Mouse (Mus musculus): ENCODE results near the gene Ski. TPM values are rescaled to one million over a fixed set of nuclear protein-coding genes. Genes with fewer than 3 reads are reported as not detected.

Gene Ski
- polyA plus RNA-seq, 1 experiment from 2014 or later, result 12.3 TPM

DNA sequence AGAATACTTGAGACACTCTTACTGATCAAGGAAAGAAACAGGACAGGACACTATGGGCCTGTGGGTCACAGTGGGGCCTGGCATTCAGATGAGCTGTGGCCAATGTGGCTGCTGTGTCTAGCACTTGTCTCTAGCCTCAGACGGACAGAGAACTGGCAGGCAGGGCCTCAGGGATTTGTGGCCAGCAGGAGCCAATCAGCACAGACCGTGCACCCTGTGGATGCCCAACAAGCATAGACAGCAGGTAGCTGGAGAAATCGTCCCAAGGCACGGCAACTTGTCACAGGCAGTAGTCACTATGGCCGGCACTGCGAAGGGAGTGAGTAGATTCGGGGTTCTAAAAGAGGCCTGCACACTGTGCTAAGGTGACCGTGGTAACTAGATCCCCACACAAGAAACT, 58.7 kb downstream of the Ski start:
- 46% methylated on average over 8 of the region's 8 CpGs for WGBS

DNA sequence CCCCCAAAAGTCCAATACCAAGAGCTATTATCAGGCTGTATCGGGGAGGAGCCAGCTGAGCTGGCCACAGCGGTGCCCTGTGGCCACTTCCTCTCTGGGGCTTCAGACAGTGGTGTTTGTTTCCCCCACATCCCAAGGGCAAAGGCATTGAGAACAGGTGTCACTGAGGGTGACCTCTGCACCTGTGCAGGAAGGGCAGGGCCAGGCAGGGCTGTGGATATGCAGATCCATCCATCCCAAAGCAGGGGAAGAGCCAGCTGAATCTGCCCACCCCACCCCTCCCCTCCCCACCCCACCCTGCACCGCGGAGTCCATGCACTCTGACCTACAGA, 59.1 kb downstream of the Ski start:
- Histone ChIP-seq H3K4me1 (peaks cover 41% of the 10 kb centered on the region), H3K27me3 (replicated peaks) (no peaks in the 10 kb centered on the region), H3K9ac (no peak overlapping the region), H3K4me2 (replicated peaks) (peak overlapping the region; percentile 27), H3K4me3 (no peak overlapping the region), H3K36me3 (peaks cover 15% of the 10 kb centered on the region), H3K9me3 (no peaks in the 10 kb centered on the region), H3K27ac (no peak overlapping the region)
- ATAC-seq (ENCODE audit: low FRiP score, low read depth), result 0 out of 2 replicates have a peak, but pooled peaks have one; percentile 26
- WGBS, result 64% methylated on average over 4 of the region's 4 CpGs

More for the DNA sequence above, 58.7 kb downstream of the Ski start:
- Histone ChIP-seq H3K4me3 (no peak overlapping the region), H3K9me3 (no peaks in the 10 kb centered on the region), H3K9ac (no peak overlapping the region), H3K27ac (no peak overlapping the region), H3K4me2 (replicated peaks) (no peak overlapping the region), H3K36me3 (peaks cover 11% of the 10 kb centered on the region), H3K4me1 (peaks cover 41% of the 10 kb centered on the region), H3K27me3 (replicated peaks) (no peaks in the 10 kb centered on the region)
- ATAC-seq (ENCODE audit: low FRiP score, low read depth), result 0 out of 2 replicates have a peak, but pooled peaks have one; percentile 9

DNA sequence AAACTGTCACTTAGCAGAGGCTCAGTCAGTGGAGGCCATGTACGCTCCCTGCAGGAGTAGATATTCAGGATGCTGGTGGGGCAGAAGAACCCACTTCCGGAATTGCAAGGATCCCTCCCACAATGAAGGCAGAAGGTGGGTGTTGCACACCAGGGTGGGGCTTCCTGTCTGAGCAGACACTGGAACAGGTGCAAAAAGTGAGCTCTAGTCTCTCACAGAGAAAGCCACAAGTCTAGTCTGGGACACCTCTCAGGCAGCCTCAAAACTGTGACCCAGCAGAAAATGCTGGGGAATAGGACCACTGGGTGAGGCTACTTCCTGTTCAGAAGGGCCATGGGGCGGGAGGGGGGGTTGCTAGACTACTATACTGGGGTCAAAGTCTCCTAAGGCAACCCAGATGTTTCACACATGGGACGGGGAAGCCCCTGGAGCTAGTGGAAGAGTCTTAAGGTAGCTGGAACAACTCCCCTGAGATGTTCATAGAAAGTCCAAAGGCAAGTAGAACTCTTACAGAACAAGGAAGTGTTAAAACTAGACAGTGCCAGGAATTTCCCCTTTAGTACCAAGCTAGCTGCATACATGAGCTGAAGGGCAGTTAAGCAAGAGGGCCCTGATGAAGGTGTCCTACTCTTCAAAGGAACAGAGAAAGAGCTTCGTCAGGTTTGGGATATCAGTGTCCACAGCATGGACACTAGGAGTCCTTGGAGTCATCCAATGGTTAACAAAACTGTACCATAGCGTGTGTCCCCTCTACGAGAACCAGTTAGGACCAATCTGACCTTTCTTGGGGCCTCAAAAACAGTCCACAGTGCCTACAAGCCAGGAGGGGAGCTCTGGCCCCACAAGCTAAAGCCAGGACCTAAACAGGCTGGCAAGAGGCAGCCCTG, 59.7 kb downstream of the Ski start:
- Histone ChIP-seq H3K4me2 (replicated peaks) (peak overlapping the region; percentile 27), H3K27ac (no peak overlapping the region), H3K9ac (no peak overlapping the region), H3K36me3 (peaks cover 21% of the 10 kb centered on the region), H3K4me1 (peaks cover 41% of the 10 kb centered on the region), H3K4me3 (no peak overlapping the region), H3K9me3 (no peaks in the 10 kb centered on the region), H3K27me3 (replicated peaks) (no peaks in the 10 kb centered on the region)
- 76% methylated on average over 7 of the region's 7 CpGs for WGBS
- ATAC-seq (ENCODE audit: low FRiP score, low read depth), result no peak

DNA sequence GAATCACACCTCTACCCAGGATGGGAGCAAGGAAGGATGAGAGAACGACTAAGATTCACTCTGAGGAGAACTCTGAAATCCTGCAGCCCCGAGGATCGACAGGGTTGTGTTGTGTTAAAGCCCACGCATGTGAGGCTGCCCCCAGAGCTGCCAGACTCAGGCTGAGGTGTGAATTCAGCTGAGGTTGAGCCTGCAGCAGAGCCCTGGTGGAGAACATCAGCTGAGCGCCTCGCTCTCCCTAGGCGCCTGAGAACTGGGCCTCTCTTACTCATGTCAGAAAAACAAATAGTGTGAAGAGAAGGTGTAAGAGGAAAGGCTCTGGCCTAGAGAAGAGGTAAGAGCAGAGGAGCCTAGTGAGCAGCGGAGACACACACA, 63.9 kb downstream of the Ski start:
- no peak overlapping the region for H3K4me2 ChIP-seq (replicated peaks)
- H3K9ac ChIP-seq, result no peak overlapping the region
- H3K9me3 ChIP-seq, result no peaks in the 10 kb centered on the region
- no peak overlapping the region for H3K27ac ChIP-seq
- WGBS, result 84% methylated on average over 8 of the region's 8 CpGs
- no peak for ATAC-seq (ENCODE audit: low FRiP score, low read depth)
- peaks cover 28% of the 10 kb centered on the region for H3K4me1 ChIP-seq
- H3K27me3 ChIP-seq (replicated peaks), result no peaks in the 10 kb centered on the region
- H3K4me3 ChIP-seq, result no peak overlapping the region
- peaks cover 47% of the 10 kb centered on the region for H3K36me3 ChIP-seq

DNA sequence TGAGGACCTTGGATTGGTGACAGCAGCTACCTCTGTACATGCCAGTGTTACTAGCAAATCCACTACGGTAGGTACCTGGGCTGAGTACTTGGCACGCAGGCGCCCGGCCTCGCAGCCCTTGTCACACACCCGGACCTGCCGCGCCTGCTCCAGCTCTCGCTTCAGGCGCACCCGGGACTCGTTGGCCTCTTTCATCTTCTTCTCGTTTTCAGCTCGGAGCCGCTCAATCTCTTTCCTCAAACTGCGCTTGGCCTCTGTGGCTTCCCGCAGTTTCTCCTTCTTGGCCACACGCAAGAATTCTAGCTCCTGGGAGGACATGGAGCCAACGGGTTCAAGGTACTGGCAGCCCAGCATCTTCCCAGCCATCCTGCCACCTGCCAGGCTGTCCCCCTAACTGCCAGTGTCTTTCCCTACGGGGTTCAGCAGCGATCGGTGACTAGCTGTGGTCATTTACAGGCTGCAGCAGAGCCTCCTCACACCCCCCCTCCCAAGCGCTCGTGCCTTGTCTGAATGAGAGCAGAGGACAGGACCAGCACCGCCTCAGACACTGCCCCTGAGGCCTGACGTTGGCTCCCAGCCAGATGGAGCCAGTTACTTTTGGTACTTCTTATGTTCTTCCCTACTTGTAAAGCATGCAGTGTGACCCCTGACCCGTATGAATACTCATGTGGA, 64.4 kb downstream of the Ski start:
- ATAC-seq (ENCODE audit: low FRiP score, low read depth), result no peak

DNA sequence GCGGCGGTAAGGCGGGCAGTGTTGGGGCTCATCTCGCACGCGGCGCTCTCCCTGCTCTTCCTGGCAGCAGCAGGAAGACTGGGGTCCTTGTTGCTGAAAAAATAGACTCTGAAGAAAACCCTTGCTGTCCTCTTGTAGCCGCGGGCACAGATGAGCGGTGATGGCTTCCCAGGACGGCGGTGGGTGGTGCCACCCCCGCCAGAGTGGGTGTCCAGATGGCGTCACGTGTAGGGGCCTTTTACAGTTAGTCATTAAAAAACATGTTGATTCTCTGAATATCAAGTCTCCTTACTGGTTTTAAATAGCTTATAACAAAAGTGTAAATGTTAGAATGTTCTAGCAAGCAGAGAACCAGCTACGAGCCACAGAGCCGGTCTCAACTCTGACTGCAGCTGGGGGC, 65.7 kb downstream of the Ski start:
- Histone ChIP-seq H3K4me3 (no peak overlapping the region), H3K4me2 (replicated peaks) (no peak overlapping the region), H3K4me1 (peaks cover 14% of the 10 kb centered on the region), H3K9me3 (no peaks in the 10 kb centered on the region), H3K36me3 (peaks cover 47% of the 10 kb centered on the region), H3K9ac (no peak overlapping the region), H3K27ac (no peak overlapping the region), H3K27me3 (replicated peaks) (no peaks in the 10 kb centered on the region)
- no peak for ATAC-seq (ENCODE audit: low FRiP score, low read depth)
- 94% methylated on average over 17 of the region's 17 CpGs for WGBS

More for the DNA sequence above, 64.4 kb downstream of the Ski start:
- WGBS, result 88% methylated on average over 27 of the region's 27 CpGs
- H3K27ac ChIP-seq, result no peak overlapping the region
- peaks cover 47% of the 10 kb centered on the region for H3K36me3 ChIP-seq
- H3K9ac ChIP-seq, result no peak overlapping the region
- no peak overlapping the region for H3K4me3 ChIP-seq
- H3K4me1 ChIP-seq, result peaks cover 22% of the 10 kb centered on the region
- no peak overlapping the region for H3K4me2 ChIP-seq (replicated peaks)
- H3K27me3 ChIP-seq (replicated peaks), result no peaks in the 10 kb centered on the region
- H3K9me3 ChIP-seq, result no peaks in the 10 kb centered on the region

DNA sequence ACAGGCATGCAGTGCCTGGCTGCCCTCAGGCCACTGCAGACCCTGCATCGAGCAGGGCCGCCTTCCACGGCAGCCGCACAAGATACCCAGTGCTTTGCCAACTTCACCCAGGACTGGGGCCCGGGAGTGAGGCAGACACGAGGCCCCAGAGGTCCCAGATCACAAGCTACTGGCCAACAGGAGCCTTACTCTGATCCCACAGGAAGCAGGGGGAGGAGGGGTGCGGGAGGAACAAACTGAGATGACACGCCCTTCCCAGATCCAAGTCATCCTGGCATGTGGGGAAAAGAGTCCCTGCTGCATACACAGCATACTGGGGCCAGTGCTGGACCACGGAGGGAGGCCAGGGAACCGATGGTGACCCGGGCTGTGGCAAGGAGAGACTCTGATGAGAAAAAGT, 67.4 kb downstream of the Ski start:
- H3K9ac ChIP-seq, result no peak overlapping the region
- no peaks in the 10 kb centered on the region for H3K27me3 ChIP-seq (replicated peaks)
- ATAC-seq (ENCODE audit: low FRiP score, low read depth), result no peak
- no peak overlapping the region for H3K4me2 ChIP-seq (replicated peaks)
- H3K27ac ChIP-seq, result no peak overlapping the region
- 76% methylated on average over 11 of the region's 11 CpGs for WGBS
- H3K9me3 ChIP-seq, result no peaks in the 10 kb centered on the region
- peaks cover 22% of the 10 kb centered on the region for H3K4me1 ChIP-seq
- H3K4me3 ChIP-seq, result no peak overlapping the region
- peaks cover 47% of the 10 kb centered on the region for H3K36me3 ChIP-seq

DNA sequence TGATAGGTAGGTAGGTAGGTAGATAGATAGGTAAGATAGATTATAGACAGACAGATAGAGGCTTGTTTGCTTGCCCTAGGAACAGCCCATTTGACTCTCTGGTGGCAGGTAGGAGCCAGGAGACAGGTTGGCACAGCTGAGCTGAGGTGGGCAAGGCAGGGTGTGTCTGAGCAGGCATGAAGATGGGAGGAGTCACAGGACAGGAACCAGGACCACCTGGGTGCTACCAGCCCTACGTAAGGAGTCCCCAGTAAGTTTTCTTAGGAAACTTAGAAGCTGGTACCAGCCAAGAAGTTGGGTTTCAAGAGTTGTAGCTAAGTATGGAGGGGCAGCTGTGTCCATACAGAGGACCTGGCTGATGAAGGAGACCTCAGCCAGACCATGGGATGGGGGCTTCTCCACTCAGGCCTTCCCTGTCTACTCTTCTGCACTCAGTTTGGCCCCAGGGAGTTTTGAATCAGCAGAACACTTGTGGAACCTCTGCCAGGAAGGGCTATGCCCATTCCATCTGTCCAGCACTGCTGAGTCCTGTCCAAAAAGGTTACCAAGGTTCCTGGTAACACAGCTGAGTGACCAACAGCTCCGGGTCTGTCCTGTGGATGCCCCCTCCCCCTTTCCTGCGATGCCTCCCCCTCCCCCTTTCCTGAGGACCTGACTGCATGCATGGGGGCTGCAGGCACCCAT, 68.9 kb downstream of the Ski start:
- Histone ChIP-seq H3K27me3 (replicated peaks) (no peaks in the 10 kb centered on the region), H3K9ac (no peak overlapping the region)
- WGBS, result 81% methylated on average over 3 of the region's 3 CpGs

DNA sequence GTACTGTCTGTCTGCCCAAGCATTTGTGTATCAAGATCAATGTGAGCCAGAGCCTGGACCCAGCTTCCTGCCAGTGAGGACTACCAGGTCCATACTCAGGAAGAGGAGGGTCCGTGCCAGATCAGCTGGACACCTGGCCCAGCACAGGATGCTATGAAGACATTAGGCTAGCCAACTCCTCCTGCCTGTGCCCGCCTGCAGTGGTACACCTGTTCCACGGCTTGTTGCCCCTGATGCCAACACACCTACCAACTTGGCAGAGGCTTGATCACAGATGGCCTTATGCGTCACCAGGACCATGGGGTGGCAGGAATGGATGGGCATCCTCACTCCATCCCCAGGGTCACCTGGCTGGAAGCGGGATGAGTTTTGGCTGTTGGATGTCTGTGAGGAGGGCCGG, 69.9 kb downstream of the Ski start:
- WGBS, result 95% methylated on average over 6 of the region's 6 CpGs
- no peak overlapping the region for H3K9ac ChIP-seq
- no peaks in the 10 kb centered on the region for H3K9me3 ChIP-seq
- H3K27me3 ChIP-seq (replicated peaks), result no peaks in the 10 kb centered on the region
- no peak overlapping the region for H3K4me2 ChIP-seq (replicated peaks)
- ATAC-seq (ENCODE audit: low FRiP score, low read depth), result no peak
- no peak overlapping the region for H3K4me3 ChIP-seq
- peaks cover 24% of the 10 kb centered on the region for H3K36me3 ChIP-seq
- peaks cover 24% of the 10 kb centered on the region for H3K4me1 ChIP-seq
- H3K27ac ChIP-seq, result no peak overlapping the region

More for the DNA sequence above, 68.9 kb downstream of the Ski start:
- no peak overlapping the region for H3K4me2 ChIP-seq (replicated peaks)
- no peak overlapping the region for H3K27ac ChIP-seq
- ATAC-seq (ENCODE audit: low FRiP score, low read depth), result no peak
- H3K4me1 ChIP-seq, result peaks cover 24% of the 10 kb centered on the region
- no peaks in the 10 kb centered on the region for H3K9me3 ChIP-seq
- no peak overlapping the region for H3K4me3 ChIP-seq
- H3K36me3 ChIP-seq, result peaks cover 35% of the 10 kb centered on the region

DNA sequence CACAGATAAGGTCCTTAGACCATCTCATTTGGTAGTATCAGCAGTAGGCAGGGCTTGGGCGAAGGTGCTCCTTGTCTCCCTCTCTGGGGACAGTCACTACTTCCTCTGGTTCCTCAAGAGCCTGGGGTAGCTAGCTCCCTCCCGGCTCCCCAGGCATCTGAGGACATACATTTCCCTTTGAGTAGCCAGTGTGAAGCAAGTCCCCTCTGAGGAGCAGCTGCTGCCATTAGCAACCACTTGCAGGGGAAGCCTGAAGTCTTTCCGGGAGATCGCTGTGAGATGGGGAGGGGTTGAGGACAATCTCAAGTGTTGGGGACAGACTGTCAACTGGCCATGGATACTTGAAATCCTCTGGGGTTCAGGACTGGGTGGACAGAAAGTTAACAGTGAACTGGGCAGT, 70.5 kb downstream of the Ski start:
- Histone ChIP-seq H3K27ac (no peak overlapping the region), H3K9ac (no peak overlapping the region), H3K36me3 (peaks cover 18% of the 10 kb centered on the region), H3K27me3 (replicated peaks) (no peaks in the 10 kb centered on the region), H3K4me3 (no peak overlapping the region), H3K4me1 (peaks cover 24% of the 10 kb centered on the region), H3K4me2 (replicated peaks) (no peak overlapping the region; the same call in 1 of the 2 replicates), H3K9me3 (no peaks in the 10 kb centered on the region)
- no peak for ATAC-seq (ENCODE audit: low FRiP score, low read depth)
- 59% methylated on average over 4 of the region's 4 CpGs for WGBS

DNA sequence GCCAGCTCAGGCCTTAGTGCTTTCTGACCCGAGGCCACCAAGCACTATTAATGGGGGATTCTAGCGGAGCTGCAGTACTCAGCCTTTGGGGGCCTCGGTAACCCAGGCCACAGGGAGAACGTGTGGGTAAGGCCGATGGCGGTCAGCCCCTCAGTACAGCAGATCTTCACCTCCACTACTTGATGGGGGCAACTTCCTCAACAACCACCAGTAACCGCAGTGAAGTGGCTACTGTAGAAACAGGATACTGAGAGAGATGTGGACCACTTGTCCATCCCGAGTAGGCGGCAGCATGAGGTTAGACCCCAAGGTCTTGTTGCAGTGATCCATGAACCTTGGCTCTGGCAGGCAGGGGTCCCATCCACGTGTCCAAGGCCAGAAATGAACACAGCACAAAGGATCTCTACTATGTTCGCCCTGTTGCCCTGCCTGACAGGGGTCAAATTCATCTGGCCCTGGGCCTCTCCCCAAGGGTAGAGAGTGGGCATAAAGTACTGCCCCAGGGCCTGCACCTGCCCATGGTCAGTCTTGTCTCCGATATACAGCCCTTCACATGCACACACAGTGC, 71.1 kb downstream of the Ski start:
- ATAC-seq (ENCODE audit: low FRiP score, low read depth), result peak; percentile 18; the same call in 1 of the 2 replicates
- no peak overlapping the region for H3K27ac ChIP-seq

More for the DNA sequence above, 71.1 kb downstream of the Ski start:
- no peaks in the 10 kb centered on the region for H3K9me3 ChIP-seq
- WGBS, result 50% methylated on average over 12 of the region's 12 CpGs
- no peaks in the 10 kb centered on the region for H3K27me3 ChIP-seq (replicated peaks)
- H3K9ac ChIP-seq, result peak overlapping the region; percentile 60; the same call in 1 of the 2 replicates
- H3K4me3 ChIP-seq, result peak overlapping the region; percentile 38
- H3K4me2 ChIP-seq (replicated peaks), result peak overlapping the region; percentile 93
- peaks cover 12% of the 10 kb centered on the region for H3K36me3 ChIP-seq
- H3K4me1 ChIP-seq, result peaks cover 26% of the 10 kb centered on the region

Measured in neural tube, embryonic 12.5 days (tissue).